Mouse (Mus musculus) brain, adult 2 months (tissue): ENCODE data around the gene Cox14.
"Not testable (repeated sequence)": the region's sequence is repeated elsewhere in the genome, so short reads cannot be mapped to it uniquely, and the experiment has no call there.

ENCODE experiments used
- DNase-seq: peaks from one replicate; pipeline ENCODE4 v3.0.0; 2011; ENCODE audit warnings: low read depth, low spot score

Cox14 gene

DNA sequence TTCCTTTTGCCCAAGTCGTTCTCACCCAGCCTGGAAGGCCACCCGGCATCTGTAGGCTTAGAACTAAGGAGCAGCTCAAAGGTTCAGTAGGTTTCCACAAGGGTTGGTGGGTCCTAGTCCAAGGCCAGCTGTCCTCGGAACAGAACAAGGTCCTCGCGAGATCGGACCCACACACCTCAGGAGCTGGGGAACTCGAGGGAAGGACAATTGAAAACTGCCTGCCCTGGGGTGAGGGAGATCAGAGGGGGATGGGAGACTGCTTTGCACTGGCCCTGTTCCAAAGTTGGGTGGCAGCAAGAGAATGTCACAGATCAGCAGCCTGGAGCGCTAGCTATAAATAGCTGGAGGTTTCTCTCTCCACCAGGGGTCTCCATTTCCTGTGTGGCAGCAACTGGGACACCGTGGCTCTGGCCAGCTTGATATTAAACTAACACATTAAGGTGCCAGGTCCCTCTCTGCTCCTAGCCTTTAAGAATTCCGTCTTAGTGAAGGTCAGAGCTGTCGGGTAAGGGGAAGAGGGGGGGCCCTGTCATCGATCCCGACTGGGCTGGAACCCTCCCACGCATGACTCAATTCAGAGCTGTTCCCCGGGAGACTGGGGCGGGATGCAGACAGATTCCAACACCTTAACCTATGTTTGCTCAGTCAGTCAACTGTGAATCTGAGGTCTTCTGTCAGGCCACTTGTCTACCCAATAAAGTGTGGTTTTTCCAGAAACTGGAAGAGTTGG, 961 bp upstream of the Cox14 start:
- DNase-seq, result peak; percentile 89

DNA sequence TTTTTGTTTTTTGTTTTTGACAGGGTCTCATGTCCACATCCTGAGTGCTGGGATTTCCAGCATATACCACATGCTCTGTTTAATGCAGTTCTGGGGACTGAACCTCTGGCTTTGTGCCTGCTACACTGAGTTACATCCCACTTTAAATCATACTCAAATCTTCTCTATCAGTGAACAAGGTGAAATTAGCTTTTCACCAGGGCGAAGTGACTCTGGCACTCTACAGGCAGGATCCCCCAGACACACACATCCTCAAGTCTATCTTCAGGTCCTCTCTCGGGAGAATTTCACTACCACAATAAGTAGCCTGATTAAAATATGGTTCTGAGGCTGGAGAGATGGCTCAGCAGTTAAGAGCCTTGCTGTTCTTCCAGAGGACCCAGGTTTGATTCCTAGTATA, 1.1 kb downstream of the Cox14 start:
- DNase-seq, result no peak

DNA sequence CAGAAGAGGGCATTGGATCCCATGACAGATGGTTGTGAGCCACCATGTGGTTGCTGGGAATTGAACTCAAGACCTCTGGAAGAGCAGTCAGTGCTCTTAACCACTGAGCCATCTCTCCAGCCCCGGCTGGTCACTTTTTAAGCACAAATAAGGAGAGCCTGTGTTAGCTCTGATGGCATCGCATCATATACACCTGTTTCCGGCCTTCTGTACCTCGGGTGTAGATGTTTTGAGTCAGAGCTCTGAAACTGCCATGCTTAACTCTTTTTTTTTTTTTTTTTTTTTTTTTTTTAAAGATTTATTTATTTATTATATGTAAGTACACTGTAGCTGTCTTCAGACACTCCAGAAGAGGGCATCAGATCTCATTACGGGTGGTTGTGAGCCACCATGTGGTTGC, 1.6 kb downstream of the Cox14 start:
- DNase-seq, result not testable (repeated sequence)

DNA sequence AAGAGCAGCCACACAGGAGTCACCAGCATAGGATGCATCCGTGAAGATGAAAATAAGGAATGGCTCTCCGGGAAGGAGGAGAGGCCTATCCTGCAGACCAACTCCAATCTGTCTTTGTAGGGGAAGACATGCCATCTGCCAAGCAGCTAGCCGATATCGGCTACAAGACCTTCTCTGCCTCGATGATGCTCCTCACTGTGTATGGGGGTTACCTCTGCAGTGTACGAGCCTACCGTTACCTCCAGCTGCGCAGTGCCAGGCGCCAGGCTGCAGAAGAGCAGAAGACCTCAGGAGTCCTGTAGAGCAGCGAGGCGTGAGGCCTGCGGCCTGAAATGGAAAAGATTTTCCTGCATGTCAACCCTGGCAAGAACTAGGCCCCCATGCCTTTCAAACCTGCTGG, 2.1 kb downstream of the Cox14 start:
- DNase-seq, result no peak

DNA sequence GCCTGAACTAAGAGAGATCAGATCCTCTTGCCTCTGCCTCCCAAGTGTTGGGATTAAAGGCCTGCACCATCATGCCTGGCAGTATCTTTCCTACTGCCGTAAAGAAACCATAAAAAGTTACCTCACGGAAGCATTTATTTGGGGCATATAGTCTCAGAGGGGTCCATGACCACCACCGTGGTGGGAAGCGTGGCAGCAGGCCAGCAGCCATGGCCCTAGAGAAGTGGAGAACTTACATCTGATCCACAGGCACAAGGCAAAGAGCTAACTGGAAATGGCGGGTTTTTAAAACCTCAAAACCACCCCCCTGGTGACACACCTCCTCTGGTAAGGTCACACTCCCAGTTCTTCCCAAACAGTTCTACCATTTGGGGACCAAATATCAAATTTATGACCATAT, 2.8 kb downstream of the Cox14 start:
- DNase-seq, result no peak

DNA sequence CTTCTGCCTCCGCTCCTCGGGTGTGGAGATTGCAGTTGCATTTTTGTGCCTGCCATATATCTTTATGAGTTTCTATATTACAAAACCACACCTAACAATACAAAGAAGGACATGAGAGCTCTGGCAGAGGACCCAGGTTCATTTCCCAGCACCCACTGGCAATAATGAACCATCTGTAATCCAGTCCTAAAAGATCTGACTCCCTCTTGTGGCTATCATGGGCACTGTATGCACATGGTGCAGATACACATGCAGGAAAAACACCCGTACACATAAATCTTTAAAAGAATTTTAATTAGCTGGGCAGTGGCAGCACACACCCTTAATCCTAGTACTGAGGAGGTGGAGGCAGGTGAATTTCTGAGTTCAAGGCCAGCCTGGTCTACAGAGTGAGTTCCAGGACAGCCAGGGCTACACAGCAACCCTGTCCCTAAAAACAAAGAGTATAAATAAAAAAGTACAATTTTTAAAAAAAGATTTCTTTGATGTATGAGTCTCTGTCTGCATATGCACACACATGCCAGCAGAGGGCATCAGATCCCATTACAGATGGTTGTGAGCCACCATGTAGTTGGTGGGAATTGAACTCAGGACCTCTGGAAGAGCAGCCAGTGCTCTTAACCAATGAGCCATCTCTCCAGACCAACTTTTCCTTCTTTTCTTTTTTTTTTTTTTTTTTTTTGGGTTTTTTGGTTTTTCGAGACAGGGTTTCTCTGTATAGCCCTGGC, 3.8 kb downstream of the Cox14 start:
- DNase-seq, result no peak

DNA sequence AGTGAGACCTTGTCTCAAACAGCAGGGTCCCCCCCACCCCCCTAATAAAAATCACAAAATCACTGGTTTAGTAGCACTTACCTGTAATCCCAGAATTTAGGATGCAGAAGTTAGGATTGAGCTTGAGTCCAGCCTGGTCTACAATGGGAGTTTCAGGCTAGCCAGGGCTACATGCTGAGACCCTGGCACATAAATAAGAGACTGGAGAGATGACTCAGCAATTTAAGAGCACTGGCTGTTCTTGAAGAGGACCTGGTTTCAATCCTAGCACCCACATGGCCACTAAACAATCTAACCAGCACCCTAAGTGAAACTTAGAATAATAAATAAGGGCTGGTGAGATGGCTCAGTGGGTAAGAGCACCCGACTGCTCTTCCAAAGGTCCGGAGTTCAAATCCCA, 5.7 kb downstream of the Cox14 start:
- DNase-seq, result no peak

DNA sequence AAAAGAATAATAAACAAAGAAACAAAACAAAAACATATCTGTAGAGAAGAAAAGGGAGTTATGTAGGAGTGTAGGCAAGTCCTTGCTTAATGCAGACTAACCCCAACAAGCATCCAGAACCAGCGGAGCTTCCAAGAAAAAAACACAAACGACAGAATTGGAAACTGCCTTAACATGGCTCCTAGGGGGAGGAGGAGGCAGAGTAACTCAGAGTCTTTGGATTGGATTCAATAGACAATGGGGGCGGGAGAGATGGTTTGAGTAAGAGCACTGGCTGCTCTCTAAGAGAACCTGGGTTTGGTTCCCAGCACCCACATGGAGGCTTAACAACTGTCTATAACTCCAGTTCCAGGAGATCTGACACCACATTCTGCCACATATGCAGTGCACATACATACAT, 6.3 kb downstream of the Cox14 start:
- DNase-seq, result no peak

DNA sequence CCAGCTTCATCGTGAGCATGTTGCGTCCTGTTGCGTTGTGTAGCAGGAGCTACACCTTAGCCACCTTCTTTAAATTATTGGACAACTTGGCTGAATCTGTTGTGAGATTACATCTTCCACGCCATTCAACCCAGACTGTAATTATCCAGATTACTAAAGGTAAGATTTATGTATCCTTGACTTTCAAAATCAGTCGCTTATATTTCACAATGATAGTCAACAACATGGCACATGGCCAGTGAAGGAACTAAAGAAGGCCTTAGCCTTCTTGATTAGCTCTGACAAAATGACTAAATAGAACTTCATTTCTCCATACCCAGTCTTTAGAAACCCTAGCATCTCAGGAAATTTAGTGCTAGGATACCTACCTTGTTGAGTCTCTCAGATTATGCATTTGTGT, 7.8 kb downstream of the Cox14 start:
- no peak for DNase-seq

DNA sequence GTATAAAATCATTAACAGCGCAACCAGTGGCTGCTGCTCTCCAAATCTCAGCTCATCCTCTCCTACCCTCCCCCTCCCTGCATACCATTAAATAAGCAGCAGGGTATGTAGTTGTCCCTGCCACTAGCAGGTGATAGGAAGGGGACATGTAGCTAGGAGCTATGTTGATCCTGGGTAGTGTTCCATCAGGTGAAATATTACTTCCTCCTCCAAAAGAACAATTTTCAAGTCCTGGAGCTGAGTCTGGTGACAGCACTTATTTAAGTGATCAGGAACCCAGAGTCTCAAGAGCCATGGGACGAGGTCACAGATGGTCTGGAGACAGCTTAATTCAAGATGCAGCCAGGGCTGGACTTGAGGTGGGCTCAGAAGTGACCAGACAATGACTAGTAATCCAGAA, 10.2 kb downstream of the Cox14 start:
- DNase-seq, result no peak

DNA sequence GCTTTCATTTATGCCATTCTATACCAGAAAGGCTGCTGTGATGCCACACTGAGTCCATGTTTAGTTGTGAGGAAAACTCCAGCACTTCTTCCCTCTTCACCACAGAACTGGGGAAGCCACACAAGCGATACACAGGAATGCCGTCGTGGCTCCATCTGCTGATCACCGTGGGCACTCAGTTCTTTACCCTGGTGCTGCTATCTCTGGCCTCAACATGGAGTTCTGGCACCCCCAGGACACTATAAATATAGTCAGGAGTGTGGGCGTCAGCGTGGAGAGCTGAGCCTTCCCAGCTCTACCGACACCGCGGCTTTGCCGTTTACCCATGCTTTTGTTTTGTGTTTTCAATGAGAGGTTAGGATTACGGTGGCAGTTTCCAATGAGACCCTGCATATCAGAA, 11.3 kb downstream of the Cox14 start:
- DNase-seq, result peak; percentile 77

DNA sequence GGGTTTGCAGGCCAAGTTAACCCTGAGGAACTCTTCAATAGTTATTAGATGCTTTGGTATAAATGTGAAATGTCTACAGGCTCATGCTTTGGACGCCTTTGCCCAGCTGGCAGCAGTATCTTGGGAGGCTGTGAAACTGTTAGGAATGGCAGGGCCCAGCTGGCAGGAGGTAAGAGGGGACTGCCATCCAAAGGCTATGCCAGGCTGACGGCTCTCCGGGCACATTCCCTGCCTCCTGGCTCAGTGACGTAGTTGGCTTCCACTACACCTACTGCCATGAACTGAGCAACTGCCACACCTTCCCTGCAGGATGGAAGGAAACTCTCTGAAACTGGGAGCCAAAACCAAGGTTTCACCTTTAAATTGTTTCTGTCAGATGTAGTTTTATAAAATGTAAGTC, 14.8 kb downstream of the Cox14 start:
- DNase-seq, result no peak

DNA sequence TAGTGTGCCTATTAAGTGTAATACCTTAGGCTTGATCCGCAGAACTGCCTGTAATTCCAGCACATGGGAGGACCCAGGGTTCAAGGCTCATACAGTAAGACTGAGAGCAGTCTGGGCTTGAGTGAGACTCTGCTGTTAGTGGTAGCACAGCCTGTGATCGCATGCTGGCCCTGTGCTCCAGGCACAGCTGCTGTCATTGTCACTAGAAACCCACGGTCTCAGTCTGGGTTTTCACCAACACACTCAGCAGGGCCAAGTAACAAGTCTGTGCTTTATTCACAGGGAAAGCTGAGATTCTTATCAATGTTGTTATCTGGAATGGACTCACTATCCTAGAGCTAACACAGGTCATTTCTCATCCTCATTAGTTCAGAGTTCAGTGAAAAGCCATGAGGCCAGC, 28.8 kb downstream of the Cox14 start:
- DNase-seq, result peak; percentile 39

DNA sequence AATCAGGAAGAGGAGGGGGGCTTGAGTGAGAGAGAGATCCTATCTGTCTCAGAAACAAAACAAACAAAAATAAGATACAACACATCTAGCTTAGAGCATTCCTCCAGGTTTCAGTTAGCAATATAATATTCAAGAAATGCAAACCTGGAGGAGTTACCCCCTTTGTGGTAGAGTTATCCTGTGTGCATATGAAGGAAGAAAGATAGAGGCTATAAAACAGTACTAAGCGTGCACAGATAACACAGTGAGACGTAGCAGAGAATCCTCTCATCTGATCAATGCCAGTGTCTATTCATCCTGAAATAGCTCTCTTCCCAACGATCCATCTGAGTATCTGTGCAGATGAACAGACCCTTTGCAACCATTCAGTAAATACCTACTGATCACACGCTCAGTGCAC, 42.0 kb downstream of the Cox14 start:
- no peak for DNase-seq

DNA sequence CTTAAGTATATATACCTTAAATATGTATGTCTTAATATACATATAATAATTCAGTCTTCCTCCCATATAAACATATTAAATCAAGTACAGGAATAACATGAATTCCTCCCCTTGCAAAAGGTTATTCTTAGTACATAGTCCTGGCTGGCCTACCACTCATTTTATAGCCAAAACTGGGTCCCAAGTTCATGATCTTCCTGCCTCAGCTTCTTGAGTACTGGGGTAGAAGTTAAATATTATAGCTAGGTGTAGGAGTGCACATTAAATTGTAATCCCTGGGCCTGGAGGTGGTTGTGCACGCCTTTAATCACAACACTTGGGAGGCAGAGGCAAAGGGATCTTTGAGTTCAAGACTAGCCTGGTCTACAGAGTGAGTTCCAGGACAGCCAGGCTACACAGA, 43.3 kb downstream of the Cox14 start:
- DNase-seq, result no peak

DNA sequence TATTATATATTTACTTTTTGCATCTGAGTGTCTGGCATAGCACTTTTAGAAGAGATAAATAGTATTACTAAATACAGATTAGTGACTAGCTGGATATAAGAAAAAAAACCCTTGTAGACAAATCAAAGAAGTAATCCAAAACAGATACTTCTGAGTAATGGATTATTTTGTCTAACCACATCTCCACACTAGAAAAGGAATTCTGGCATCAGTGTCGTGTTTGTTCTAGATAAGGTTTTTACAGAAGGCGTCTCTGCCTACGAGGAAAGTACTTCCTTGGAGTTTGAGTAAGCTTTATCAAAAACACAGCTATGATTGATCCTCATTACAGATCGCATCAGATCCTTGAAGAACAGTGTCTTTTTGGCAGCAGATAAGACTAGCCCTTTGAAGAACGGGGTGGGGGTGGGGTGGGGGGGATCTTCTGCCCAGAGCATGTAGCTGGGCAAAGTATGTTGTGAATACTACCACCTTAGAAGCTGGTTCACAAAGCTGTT, 45.6 kb downstream of the Cox14 start:
- no peak for DNase-seq

DNA sequence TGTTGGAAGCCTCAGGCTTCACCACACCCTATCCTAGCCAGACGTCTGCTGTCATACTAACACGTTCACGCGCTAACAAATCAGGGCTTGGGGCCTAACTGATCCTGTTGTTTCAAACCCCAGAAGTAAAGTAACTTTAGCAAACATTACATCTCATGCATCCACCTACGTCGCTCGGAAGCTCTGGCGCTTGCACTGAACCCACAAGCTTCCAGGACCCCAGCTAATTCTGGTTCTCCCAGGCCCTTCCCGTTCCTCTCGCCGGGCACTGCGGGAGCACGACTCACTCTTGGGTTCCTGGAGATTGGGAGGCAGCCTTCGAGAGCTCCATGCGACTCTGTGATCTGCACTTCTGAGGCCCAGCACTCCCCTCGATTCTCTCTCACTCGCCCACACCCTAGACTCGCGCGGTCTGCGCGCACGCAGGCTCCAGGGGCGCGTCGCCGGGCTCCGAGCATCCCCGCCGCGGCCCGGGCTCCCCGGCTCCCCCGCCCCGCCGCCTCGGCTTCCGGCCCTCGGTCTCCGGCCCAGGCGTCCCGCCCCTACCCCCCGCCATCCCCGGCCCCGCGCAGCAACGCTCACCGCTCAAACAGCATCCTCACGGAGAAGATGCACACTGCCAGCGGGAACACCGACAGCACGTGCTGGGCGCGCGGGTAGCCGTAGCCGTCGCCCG, 46.3 kb downstream of the Cox14 start:
- peak; percentile 68 for DNase-seq

DNA sequence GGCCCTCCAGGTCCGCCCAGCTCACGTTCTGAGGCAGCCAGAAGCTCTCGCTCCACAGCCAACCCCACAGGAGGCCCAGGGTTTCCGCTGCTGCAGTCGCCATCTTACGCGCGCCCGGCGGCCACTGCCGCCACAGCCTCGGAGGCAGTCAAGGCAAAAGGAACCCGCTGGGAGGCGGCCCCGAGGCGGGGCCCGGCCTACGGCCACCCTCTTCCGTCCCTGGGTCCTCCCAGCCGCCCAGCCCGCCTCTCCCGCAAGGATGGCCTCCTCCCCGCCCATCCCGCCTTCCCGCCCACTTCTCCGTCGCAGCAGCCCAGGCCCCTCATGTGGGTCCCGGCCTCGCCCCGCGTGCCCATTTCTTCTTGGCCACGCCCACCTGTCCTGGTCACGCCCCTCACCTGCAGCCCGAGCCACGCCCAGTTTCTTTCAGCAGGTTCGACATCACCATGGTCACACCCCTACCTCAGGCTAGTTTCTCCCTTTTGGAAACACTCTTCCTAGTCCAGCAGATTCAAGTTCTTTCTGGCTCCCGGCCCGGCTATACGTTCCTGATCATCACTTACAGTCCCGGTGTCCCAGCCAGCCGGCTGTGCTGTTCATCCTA, 47.0 kb downstream of the Cox14 start:
- DNase-seq, result peak; percentile 90

DNA sequence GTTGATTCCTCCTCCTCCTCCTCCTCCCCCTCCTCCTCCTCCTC, 47.3 kb downstream of the Cox14 start, which contains the start of gene Cers5:
Gene Cers5 (minus strand): TSS at position 5 of the 44 bp plus-strand sequence.
- not testable (repeated sequence) for DNase-seq

DNA sequence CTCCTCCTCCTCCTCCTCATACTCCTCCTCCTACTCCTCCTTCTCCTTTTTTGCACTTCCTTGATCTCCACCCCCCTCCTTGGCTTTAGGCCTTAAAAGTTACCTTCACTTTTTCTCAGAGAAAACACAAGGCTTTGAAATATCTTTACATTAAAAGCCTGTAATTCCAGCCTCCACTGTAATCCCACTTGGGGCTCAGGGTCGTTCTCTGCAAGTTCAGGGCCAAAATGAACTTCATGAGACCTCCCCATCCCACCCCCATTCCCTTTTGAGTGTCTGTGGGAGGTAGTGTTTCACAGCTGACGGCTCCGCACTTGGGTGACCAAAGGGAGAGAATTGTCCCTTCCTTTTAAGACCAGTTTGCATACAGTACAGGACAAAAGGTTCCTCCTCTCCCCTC, 47.5 kb downstream of the Cox14 start:
- no peak for DNase-seq
